Mouse (Mus musculus): ENCODE measurements around the gene Hes5. TPM values are rescaled to one million over a fixed set of nuclear protein-coding genes. Genes with fewer than 3 reads are reported as not detected.

Gene Hes5
- total and polyA plus RNA-seq, 3 experiments: not detected

DNA sequence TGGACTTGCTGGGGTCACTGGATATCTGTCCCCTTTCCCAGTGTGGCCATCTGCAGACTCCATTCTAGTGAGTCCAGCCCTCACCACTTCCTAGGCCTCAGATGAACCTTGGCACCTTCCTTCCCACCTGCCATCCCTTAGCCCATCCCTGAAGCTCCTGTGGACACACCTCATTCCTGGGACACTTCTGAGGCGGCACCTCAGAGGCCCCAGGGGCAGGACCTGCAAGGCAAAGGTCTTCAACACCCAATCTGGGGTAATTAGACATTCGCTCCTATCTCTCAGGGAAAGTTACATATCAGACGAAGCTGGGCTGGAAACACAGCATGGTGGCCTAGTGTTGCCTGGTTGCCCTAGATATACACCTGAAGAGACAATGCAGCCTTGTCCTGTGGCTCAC, 46.0 kb upstream of the Hes5 start:
- Histone ChIP-seq H3K4me3 (ENCODE audit: control insufficient read depth in 1 of 2, insufficient read depth in 1 of 2, low read depth in 2 of 2, low read length in 2 of 2) (no peak overlapping the region), H3K36me3 (ENCODE audit: control insufficient read depth in 1 of 2, insufficient read depth in 2 of 2, low read length in 2 of 2) (peaks cover 0 to 13% of the 10 kb centered on the region in 2 experiments; a peak in 2 of 4 replicates), H3K79me2 (ENCODE audit: control insufficient read depth, insufficient read depth, low read length, poor library complexity) (no peaks in the 10 kb centered on the region), H3K27ac (ENCODE audit: control insufficient read depth, low read depth, low read length) (no peak overlapping the region), H3K9me3 (replicated peaks; ENCODE audit: insufficient read depth, low read length) (no peaks in the 10 kb centered on the region), H3K9ac (ENCODE audit: control insufficient read depth, low read depth, low read length, poor library complexity, severe bottlenecking) (no peak overlapping the region), H3K4me1 (ENCODE audit: control insufficient read depth in 1 of 2, insufficient read depth in 2 of 2, low read length in 2 of 2) (peaks cover 11 to 18% of the 10 kb centered on the region in 2 experiments), H3K27me3 (ENCODE audit: control insufficient read depth in 1 of 2, insufficient read depth in 2 of 2, low read length in 2 of 2) (no peaks in the 10 kb centered on the region)
- TF ChIP-seq KAT2A (conservative IDR thresholded peaks at IDR 0.05; ENCODE audit: low read depth, low read length) (no peak), MEF2A (IDR thresholded peaks at IDR 0.05; ENCODE audit: extremely low read depth, insufficient replicate concordance, low read depth, low read length, poor library complexity, severe bottlenecking) (no peak), MAZ (IDR thresholded peaks at IDR 0.05; ENCODE audit: low read depth, low read length) (no peak), BHLHE40 (IDR thresholded peaks at IDR 0.05; ENCODE audit: borderline replicate concordance, low read depth, low read length) (no peak), UBTF (IDR thresholded peaks at IDR 0.05; ENCODE audit: borderline replicate concordance, insufficient read depth, low read depth, low read length) (no peak), RCOR1 (IDR thresholded peaks at IDR 0.05; ENCODE audit: low read depth, low read length) (no peak), MYB (IDR thresholded peaks at IDR 0.05; ENCODE audit: low read depth, low read length) (no peak), POLR2AphosphoS5 (IDR thresholded peaks at IDR 0.05; ENCODE audit: borderline replicate concordance, low read depth, low read length) (no peak), GABPA (IDR thresholded peaks at IDR 0.05; ENCODE audit: low read depth, low read length) (no peak), NELFE (IDR thresholded peaks at IDR 0.05; ENCODE audit: low read depth, low read length) (no peak), NRF1 (IDR thresholded peaks at IDR 0.05; ENCODE audit: insufficient read depth, low read depth, low read length, poor library complexity, severe bottlenecking) (no peak), TAL1 (IDR thresholded peaks at IDR 0.05; ENCODE audit: low read length) (no peak), EP300 (IDR thresholded peaks at IDR 0.05; ENCODE audit: low read depth in 1 of 2, low read length in 2 of 2) (no peak), MYC (IDR thresholded peaks at IDR 0.05; ENCODE audit: low read depth, low read length) (no peak), ZKSCAN1 (IDR thresholded peaks at IDR 0.05; ENCODE audit: low read depth, low read length) (no peak), USF1 (IDR thresholded peaks at IDR 0.05; ENCODE audit: low read depth, low read length) (no peak)
- no peak for DNase-seq (ENCODE audit: low read depth, low spot score)

DNA sequence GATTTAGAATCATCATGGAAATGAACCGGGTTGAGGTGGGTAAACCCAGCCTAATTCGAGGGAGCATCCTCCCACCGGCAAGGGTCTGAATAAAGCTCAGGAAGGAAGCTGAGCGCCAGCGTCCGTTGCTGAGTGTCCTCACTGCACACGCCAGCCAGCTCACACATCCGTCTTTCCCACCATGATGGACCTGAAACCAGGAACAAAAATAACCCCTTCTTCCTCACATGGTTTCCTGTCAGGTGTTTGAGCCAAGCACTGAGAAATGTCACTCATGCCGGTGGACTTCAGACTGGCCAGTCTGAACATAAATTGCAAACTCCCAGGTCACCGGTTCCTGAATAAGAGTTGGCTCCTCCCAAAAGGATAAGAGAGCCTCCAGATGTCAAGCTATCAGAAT, 45.4 kb upstream of the Hes5 start:
- H3K9me3 ChIP-seq (replicated peaks; ENCODE audit: insufficient read depth, low read length): no peaks in the 10 kb centered on the region
- H3K36me3 ChIP-seq (ENCODE audit: control insufficient read depth in 1 of 2, insufficient read depth in 2 of 2, low read length in 2 of 2): peaks cover 0 to 13% of the 10 kb centered on the region in 2 experiments; a peak in 2 of 4 replicates
- H3K9ac ChIP-seq (ENCODE audit: control insufficient read depth, low read depth, low read length, poor library complexity, severe bottlenecking): no peak overlapping the region
- DNase-seq (ENCODE audit: low read depth, low spot score): no peak
- TF ChIP-seq ZNF384 (IDR thresholded peaks at IDR 0.05; ENCODE audit: low read depth, low read length) (no peak), UBTF (IDR thresholded peaks at IDR 0.05; ENCODE audit: borderline replicate concordance, insufficient read depth, low read depth, low read length) (no peak), MAFK (IDR thresholded peaks at IDR 0.05; ENCODE audit: borderline replicate concordance, low read depth, low read length) (no peak), TBP (IDR thresholded peaks at IDR 0.05; ENCODE audit: low read depth, low read length) (no peak), POLR2AphosphoS5 (IDR thresholded peaks at IDR 0.05; ENCODE audit: borderline replicate concordance, low read depth, low read length) (no peak)
- H3K27ac ChIP-seq (ENCODE audit: control insufficient read depth, low read depth, low read length): no peak overlapping the region
- H3K4me1 ChIP-seq (ENCODE audit: control insufficient read depth in 1 of 2, insufficient read depth in 2 of 2, low read length in 2 of 2): peaks cover 11 to 18% of the 10 kb centered on the region in 2 experiments
- H3K4me3 ChIP-seq (ENCODE audit: control insufficient read depth in 1 of 2, insufficient read depth in 1 of 2, low read depth in 2 of 2, low read length in 2 of 2): no peak overlapping the region
- H3K27me3 ChIP-seq (ENCODE audit: control insufficient read depth in 1 of 2, insufficient read depth in 2 of 2, low read length in 2 of 2): no peaks in the 10 kb centered on the region
- H3K79me2 ChIP-seq (ENCODE audit: control insufficient read depth, insufficient read depth, low read length, poor library complexity): no peaks in the 10 kb centered on the region

All from MEL (cell line).